Mouse (Mus musculus) testis, postnatal 14 days (tissue): ENCODE data around the gene Mphosph8.

Experiments
- DNase-seq: peaks from one replicate; pipeline ENCODE4 v3.0.0; 2021; ENCODE audit warnings: low spot score

Mphosph8 gene

DNA sequence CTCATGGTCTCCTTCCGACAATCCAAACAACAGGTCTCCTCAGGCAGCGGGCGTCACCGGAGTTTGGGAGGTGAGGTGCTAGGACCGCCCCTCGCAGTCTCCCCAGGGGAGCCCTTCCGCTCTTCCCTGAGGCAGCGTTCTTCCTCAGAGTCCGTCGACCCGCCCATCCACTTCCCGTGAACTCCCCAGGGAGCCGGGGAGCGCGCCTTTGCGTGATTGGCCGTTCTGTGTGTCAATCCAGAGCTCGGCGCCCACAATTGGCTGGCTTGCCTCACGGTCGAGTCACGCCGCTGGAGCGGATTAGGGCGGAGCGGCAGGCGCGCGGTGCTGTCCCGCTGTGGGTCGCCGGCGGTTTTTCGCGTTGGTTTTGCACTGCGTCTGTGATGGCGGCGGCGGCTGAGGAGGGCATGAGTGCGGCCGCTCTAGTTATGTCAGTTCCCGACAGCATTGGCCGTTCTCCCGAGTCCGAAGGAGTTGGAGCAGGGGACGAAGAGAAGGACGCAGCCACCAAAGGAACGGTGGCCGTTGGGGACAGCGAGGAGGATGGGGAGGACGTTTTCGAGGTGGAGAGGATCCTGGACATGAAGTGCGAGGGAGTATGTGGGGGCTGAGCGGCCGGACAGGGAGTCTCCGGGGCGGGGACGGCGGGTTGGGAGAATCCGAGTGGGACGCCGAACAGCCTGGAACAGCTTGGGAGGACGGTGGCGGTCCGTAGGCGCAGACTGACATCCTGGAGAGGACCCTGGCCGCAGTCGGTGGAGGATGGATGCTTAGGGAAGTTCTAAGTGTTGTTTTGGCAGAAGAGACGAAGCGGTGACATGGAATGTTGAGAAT is at the start of gene Mphosph8:
TSS of gene Mphosph8 (plus strand) at position 280 of the 834 bp plus-strand sequence.
- peak; percentile 99 for DNase-seq

DNA sequence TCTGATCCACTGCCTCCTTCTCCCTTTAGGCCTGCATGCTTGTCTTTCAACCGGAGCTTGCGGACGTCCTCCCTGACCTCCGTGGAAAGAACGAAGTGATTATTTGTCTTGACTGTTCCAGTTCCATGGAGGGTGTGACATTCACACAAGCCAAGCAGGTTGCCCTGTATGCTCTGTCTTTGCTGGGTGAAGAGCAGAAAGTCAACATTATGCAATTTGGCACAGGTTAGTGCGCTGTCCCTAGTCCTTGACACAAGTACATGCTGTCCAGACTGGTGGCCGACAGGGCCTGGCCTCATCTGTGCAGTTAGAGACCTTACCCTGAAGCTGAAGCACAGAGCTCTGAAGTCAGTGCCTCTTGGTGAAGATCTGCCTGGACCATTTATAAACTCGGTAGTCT is 47.6 kb upstream of the Mphosph8 start:
- DNase-seq, result no peak

DNA sequence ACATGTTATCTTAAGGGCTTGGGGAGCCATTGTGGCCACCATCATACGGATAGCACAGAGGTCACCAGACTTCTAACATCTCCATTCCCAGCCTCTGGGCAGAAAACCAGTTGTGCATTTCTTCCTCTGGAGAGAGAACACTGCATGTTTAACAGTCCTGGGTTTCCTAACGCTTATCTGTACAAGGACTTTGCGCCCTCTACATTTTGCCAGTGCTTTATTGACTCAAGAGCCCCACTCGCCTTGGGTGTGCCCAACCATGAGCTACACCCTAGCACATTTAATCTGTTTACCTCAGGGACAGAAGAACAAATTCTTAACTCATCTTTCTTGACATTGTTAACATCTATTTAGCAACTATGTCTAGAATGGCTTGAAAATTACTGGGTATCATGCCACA is 41.8 kb upstream of the Mphosph8 start:
- no peak for DNase-seq

DNA sequence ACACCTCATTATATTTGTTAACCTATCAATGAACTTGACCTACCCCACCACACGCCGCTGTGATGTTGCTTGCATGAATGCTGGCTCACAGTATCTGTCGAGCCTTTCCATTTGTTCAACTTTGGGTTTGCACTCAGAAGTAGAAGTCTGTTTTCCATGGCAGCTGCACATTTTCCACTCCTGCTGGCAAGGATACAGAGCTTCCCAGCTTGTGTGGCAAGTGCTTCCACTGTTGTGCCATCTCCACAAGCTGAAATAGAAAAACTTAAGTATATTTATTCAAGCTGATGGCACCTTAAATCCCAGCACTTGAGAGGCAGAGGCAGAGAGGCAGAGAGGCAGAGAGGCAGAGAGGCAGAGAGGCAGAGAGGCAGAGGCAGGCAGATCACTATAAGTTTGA is 39.7 kb upstream of the Mphosph8 start:
- DNase-seq, result no peak

- no peak for DNase-seq
Observed at GRCm38 (mm10) chr14:56631109-56631508, 36.9 kb upstream of the Mphosph8 start.

- DNase-seq, result no peak
Observed at GRCm38 (mm10) chr14:56647206-56647605, 20.8 kb upstream of the Mphosph8 start.

DNA sequence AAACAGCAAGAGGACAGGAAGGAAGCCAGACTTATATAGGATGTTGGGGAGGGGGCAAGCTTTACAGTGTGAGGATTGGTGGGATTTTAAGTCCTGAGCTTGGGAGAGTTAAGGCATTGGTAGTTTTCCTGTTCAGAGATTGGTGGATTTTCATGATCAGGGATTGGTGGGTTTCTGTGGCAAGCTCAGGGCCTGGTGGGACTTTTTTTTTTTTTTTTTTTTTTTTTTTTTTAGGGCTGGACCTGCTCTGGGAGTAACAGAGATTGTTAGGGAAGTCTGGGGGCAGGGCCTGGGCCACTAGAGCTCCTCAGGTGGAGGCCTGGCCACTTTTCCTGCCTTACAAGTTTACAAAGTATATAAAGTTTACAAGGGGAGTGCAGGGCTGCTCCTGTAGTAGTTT is 18.6 kb upstream of the Mphosph8 start:
- no peak for DNase-seq

GRCm38 (mm10) chr14:56665651-56666050 is 2.4 kb upstream of the Mphosph8 start:
- DNase-seq, result no peak

DNA sequence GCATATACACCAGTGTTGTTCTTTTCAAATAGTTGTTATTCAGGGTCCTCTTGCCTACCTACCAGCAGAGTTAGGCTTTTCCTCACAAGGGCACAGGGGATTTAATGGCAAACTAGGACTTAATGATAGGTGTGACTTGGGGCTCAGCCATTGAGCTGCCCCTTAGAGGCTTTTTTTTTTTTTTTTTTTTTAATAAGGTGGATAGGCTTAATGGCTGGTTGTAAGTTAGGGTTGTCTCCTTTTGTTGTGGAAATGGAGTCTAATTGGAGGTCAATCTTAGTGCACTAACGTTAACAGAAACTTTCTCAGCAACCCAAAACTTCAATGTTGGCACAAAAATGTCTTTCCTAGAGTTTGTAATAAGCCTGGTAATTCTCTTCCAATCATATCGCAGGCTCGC is 1.1 kb upstream of the Mphosph8 start:
- DNase-seq, result no peak

- no peak for DNase-seq
Observed at GRCm38 (mm10) chr14:56669046-56669620, 1.1 kb downstream of the Mphosph8 start.

DNA sequence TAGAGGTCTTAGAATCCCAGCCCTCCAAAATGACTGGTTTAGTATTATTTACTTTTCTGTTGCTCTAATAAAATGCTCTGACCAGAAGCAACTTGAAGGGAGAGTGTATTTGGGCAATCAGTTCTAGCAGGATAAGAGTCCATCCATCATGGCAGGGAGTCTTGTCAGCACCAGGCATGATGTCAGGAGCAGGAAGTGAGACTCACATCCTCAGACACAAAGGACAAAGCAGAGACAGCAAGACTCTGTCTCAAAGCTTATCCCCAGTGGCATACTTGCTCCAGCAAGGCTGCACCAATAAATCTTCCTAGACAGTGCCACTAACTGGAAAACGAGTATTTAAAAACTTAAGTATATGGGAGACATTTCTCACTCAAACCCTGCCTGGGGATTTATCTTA is 17.4 kb downstream of the Mphosph8 start:
- DNase-seq, result no peak

GRCm38 (mm10) chr14:56689116-56689515 is 21.1 kb downstream of the Mphosph8 start:
- DNase-seq, result no peak

DNA sequence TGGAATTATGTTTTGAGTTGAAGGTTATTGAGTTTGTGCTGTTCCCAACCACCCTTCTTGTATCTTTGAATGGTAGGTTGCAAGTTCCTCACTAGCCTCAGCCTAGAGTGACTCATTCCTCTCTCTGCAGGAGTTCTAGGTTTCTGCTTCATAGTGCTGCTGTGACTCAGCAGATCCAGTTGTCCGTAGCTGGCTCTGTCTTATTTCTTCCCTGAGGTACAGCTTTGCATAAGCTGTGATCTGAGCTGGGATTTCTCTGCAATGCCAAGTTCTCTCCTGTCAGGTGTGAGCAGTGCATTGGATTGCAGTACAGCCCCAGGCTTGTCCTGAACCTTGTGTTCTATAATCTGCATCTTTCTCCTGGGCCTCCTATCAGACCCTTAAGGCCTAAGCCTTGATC is 21.7 kb downstream of the Mphosph8 start:
- DNase-seq, result no peak

GRCm38 (mm10) chr14:56695495-56695894 is 27.4 kb downstream of the Mphosph8 start:
- no peak for DNase-seq

- DNase-seq, result no peak
Observed at GRCm38 (mm10) chr14:56697836-56698235, 29.8 kb downstream of the Mphosph8 start.

DNA sequence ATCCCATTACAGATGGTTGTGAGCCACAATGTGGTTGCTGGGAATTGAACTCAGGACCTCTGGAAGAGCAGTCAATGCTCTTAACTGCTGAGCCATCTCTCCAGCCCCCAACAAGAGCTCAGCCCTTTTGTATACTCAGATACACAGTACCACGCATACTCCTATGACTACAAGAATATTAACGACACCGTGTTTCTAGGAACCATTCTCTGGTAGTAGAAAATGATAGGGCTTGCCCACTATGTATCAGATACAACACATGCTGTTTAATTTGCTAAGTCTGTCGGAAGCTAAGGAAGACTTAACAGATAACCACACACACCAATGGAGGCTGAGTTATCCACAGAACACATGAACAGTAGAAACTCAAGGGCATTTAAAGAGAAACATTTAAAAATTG is 34.6 kb downstream of the Mphosph8 start:
- no peak for DNase-seq

DNA sequence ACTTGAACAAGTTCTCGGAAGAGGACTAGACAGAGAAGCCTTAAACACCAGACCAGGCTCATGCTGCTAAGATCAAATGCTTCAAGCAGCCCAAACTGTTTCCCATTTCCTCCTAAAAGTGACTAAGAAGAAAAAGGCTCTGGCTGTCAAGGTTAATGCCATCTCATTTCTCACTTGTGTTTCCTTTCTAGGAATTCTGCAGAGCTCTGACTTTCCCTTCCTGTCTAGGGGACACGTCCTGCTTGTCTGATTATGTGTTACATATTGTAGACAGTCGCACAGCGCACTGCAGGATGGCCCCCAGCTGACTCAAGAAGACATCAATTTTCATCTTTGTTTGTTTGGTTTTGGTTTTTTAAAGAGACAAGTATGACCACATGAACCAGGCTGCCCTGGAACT is 37.6 kb downstream of the Mphosph8 start:
- DNase-seq, result no peak

GRCm38 (mm10) chr14:56726493-56726892 is 58.4 kb downstream of the Mphosph8 start:
- DNase-seq, result no peak

GRCm38 (mm10) chr14:56740175-56740574 is 72.1 kb downstream of the Mphosph8 start:
- no peak for DNase-seq
